Mouse (Mus musculus) liver, embryonic 12.5 days (tissue): ENCODE data around the gene Ctu1. TPM values are rescaled to one million over a fixed set of nuclear protein-coding genes. Genes with fewer than 3 reads are reported as not detected.
A peak's percentile ranks its signal among the peaks of the same experiment; 100 is the strongest.

ENCODE experiments used
- ATAC-seq: fragments of 200-750 bp; cut with Nextera tagmentation; 2 replicates; pipeline ENCODE4 v1.8.0; 2017; ENCODE audit warnings: moderate number of reproducible peaks, mild to moderate bottlenecking, moderate library complexity
- H3K27ac ChIP-seq: fragments of 300-500 bp; sonication (generic); 2 replicates; pipeline ENCODE4 v1.5.1; 2016; ENCODE audit warnings: mild to moderate bottlenecking
- H3K27me3 ChIP-seq: fragments of 300-500 bp; sonication (generic); replicated peaks from 2 replicates; pipeline ENCODE4 v1.6.1; 2016; ENCODE audit warnings: mild to moderate bottlenecking, moderate library complexity
- H3K36me3 ChIP-seq: fragments of 300-500 bp; sonication (generic); 2 replicates; pipeline ENCODE4 v1.6.1; 2016; ENCODE audit warnings: mild to moderate bottlenecking, moderate library complexity
- H3K4me1 ChIP-seq: fragments of 300-500 bp; sonication (generic); 2 replicates; pipeline ENCODE4 v1.6.1; 2016
- H3K4me2 ChIP-seq: fragments of 300-500 bp; sonication (generic); 2 replicates; pipeline ENCODE4 v1.6.1; 2016; ENCODE audit warnings: mild to moderate bottlenecking, moderate library complexity
- H3K4me3 ChIP-seq: fragments of 300-500 bp; sonication (generic); 2 replicates; pipeline ENCODE4 v1.5.1; 2016; ENCODE audit warnings: mild to moderate bottlenecking, moderate library complexity
- H3K9ac ChIP-seq: fragments of 300-500 bp; sonication (generic); 2 replicates; pipeline ENCODE4 v1.6.1; 2016; ENCODE audit warnings: mild to moderate bottlenecking, moderate library complexity
- H3K9me3 ChIP-seq: fragments of 300-500 bp; sonication (generic); replicated peaks from 2 replicates; pipeline ENCODE4 v1.6.1; 2016; ENCODE audit warnings: mild to moderate bottlenecking, moderate library complexity
- WGBS: fragments of 180-500 bp; shearing (Covaris S2); methylation state at CpG from one replicate; pipeline ENCODE4 v1.1.7; 2016; ENCODE audit not compliant: insufficient replicate concordance; 5-methylcytosine and 5-hydroxymethylcytosine counted together
- polyA plus RNA-seq: library from polyadenylated mRNA; unstranded; fragments of >200 nt; fragmentation: Nextera tagmentation; extraction: Ambion mirVana; gene quantifications from 2 replicates; pipeline ENCODE4 v1.2.1, GENCODE M21; 2016

The Ctu1 gene
- 5.9 and 8.0 TPM in 2 replicates for polyA plus RNA-seq

- Histone ChIP-seq H3K9me3 (no peaks in the 10 kb centered on the region), H3K9ac (peak within 1 kb of the TSS; percentile 80), H3K36me3 (peaks cover 31% of the 10 kb centered on the region), H3K4me3 (peak within 1 kb of the TSS; percentile 73), H3K27me3 (no peaks in the 10 kb centered on the region), H3K27ac (0 out of 2 replicates have a peak within 1 kb of the TSS, but pooled peaks have one; percentile 30), H3K4me1 (peaks cover 20% of the 10 kb centered on the region), H3K4me2 (peak within 1 kb of the TSS; percentile 78)
- WGBS = under 1% methylated on average over 26 of the region's 26 CpGs
- ATAC-seq = peak; percentile 92
Measured at GRCm38 (mm10) chr7:43671809-43672580, at the start of gene Ctu1. TSS of gene Ctu1 (plus strand) at chr7:43672016.

- no peaks in the 10 kb centered on the region for H3K4me1 ChIP-seq
- ATAC-seq = no peak
- no peak overlapping the region for H3K4me3 ChIP-seq
Measured at GRCm38 (mm10) chr7:43622927-43623326, 48.9 kb upstream of the Ctu1 start.

GRCm38 (mm10) chr7:43623819-43624218 is 48.0 kb upstream of the Ctu1 start:
- H3K9ac ChIP-seq = no peak overlapping the region
- WGBS = 33% methylated on average over 10 of the region's 10 CpGs
- no peak for ATAC-seq

More at GRCm38 (mm10) chr7:43622927-43623326, 48.9 kb upstream of the Ctu1 start:
- H3K36me3 ChIP-seq = no peaks in the 10 kb centered on the region
- WGBS = 50% methylated on average over 7 of the region's 7 CpGs
- H3K27ac ChIP-seq = no peak overlapping the region
- no peak overlapping the region for H3K9ac ChIP-seq
- no peaks in the 10 kb centered on the region for H3K9me3 ChIP-seq
- no peaks in the 10 kb centered on the region for H3K27me3 ChIP-seq
- H3K4me2 ChIP-seq = no peak overlapping the region

GRCm38 (mm10) chr7:43625065-43625464 is 46.8 kb upstream of the Ctu1 start:
- H3K4me1 ChIP-seq = no peaks in the 10 kb centered on the region
- 48% methylated on average over 3 of the region's 3 CpGs for WGBS
- ATAC-seq = no peak
- H3K9me3 ChIP-seq = no peaks in the 10 kb centered on the region
- H3K9ac ChIP-seq = no peak overlapping the region
- H3K36me3 ChIP-seq = no peaks in the 10 kb centered on the region
- no peak overlapping the region for H3K27ac ChIP-seq
- no peaks in the 10 kb centered on the region for H3K27me3 ChIP-seq
- no peak overlapping the region for H3K4me2 ChIP-seq
- no peak overlapping the region for H3K4me3 ChIP-seq

More at GRCm38 (mm10) chr7:43623819-43624218, 48.0 kb upstream of the Ctu1 start:
- Histone ChIP-seq H3K9me3 (no peaks in the 10 kb centered on the region), H3K4me1 (no peaks in the 10 kb centered on the region), H3K4me2 (no peak overlapping the region), H3K27me3 (no peaks in the 10 kb centered on the region), H3K36me3 (no peaks in the 10 kb centered on the region), H3K4me3 (no peak overlapping the region), H3K27ac (no peak overlapping the region)

GRCm38 (mm10) chr7:43625794-43626422 is 45.9 kb upstream of the Ctu1 start:
- no peak overlapping the region for H3K4me2 ChIP-seq
- WGBS = 58% methylated on average over 8 of the region's 8 CpGs
- no peaks in the 10 kb centered on the region for H3K36me3 ChIP-seq
- no peak overlapping the region for H3K27ac ChIP-seq
- no peaks in the 10 kb centered on the region for H3K9me3 ChIP-seq
- ATAC-seq = no peak
- no peaks in the 10 kb centered on the region for H3K4me1 ChIP-seq
- no peak overlapping the region for H3K9ac ChIP-seq
- no peaks in the 10 kb centered on the region for H3K27me3 ChIP-seq
- H3K4me3 ChIP-seq = no peak overlapping the region

GRCm38 (mm10) chr7:43633940-43634339 is 37.9 kb upstream of the Ctu1 start:
- no peaks in the 10 kb centered on the region for H3K9me3 ChIP-seq
- WGBS = 66% methylated on average over 4 of the region's 4 CpGs
- H3K27me3 ChIP-seq = no peaks in the 10 kb centered on the region
- no peak overlapping the region for H3K4me2 ChIP-seq
- no peak for ATAC-seq
- H3K9ac ChIP-seq = no peak overlapping the region
- no peaks in the 10 kb centered on the region for H3K36me3 ChIP-seq
- H3K27ac ChIP-seq = no peak overlapping the region
- H3K4me3 ChIP-seq = no peak overlapping the region
- no peaks in the 10 kb centered on the region for H3K4me1 ChIP-seq

GRCm38 (mm10) chr7:43634500-43634899 is 37.3 kb upstream of the Ctu1 start, which contains the start of gene Ceacam18:
TSS of gene Ceacam18 (plus strand) at chr7:43634707.
- Histone ChIP-seq H3K4me2 (no peak within 1 kb of the TSS), H3K4me1 (no peaks in the 10 kb centered on the region), H3K27ac (no peak within 1 kb of the TSS), H3K9ac (no peak within 1 kb of the TSS), H3K9me3 (no peaks in the 10 kb centered on the region), H3K36me3 (no peaks in the 10 kb centered on the region), H3K27me3 (no peaks in the 10 kb centered on the region), H3K4me3 (no peak within 1 kb of the TSS)
- WGBS = 40% methylated on average over 6 of the region's 6 CpGs
- no peak for ATAC-seq

- 33% methylated on average over 2 of the region's 2 CpGs for WGBS
- ATAC-seq = no peak
Measured at GRCm38 (mm10) chr7:43636194-43636593, 35.6 kb upstream of the Ctu1 start.

GRCm38 (mm10) chr7:43637118-43637517 is 34.7 kb upstream of the Ctu1 start:
- H3K36me3 ChIP-seq = no peaks in the 10 kb centered on the region
- H3K4me1 ChIP-seq = no peaks in the 10 kb centered on the region
- no peak for ATAC-seq
- H3K9me3 ChIP-seq = no peaks in the 10 kb centered on the region
- no peak overlapping the region for H3K4me2 ChIP-seq
- H3K27ac ChIP-seq = no peak overlapping the region
- H3K9ac ChIP-seq = no peak overlapping the region
- 63% methylated on average over 1 of the region's 1 CpGs for WGBS
- H3K27me3 ChIP-seq = no peaks in the 10 kb centered on the region
- no peak overlapping the region for H3K4me3 ChIP-seq

More at GRCm38 (mm10) chr7:43636194-43636593, 35.6 kb upstream of the Ctu1 start:
- H3K4me2 ChIP-seq = no peak overlapping the region
- no peak overlapping the region for H3K9ac ChIP-seq
- H3K9me3 ChIP-seq = no peaks in the 10 kb centered on the region
- H3K4me3 ChIP-seq = no peak overlapping the region
- no peaks in the 10 kb centered on the region for H3K4me1 ChIP-seq
- no peaks in the 10 kb centered on the region for H3K36me3 ChIP-seq
- no peaks in the 10 kb centered on the region for H3K27me3 ChIP-seq
- no peak overlapping the region for H3K27ac ChIP-seq

GRCm38 (mm10) chr7:43642587-43642986 is 29.2 kb upstream of the Ctu1 start:
- no peaks in the 10 kb centered on the region for H3K9me3 ChIP-seq
- WGBS = 47% methylated on average over 5 of the region's 5 CpGs
- no peak overlapping the region for H3K4me2 ChIP-seq
- ATAC-seq = no peak
- H3K4me3 ChIP-seq = no peak overlapping the region
- no peaks in the 10 kb centered on the region for H3K4me1 ChIP-seq
- no peak overlapping the region for H3K9ac ChIP-seq
- H3K27ac ChIP-seq = no peak overlapping the region
- H3K27me3 ChIP-seq = no peaks in the 10 kb centered on the region
- no peaks in the 10 kb centered on the region for H3K36me3 ChIP-seq

- WGBS = 58% methylated on average over 17 of the region's 17 CpGs
- Histone ChIP-seq H3K27me3 (no peaks in the 10 kb centered on the region), H3K9ac (no peak overlapping the region), H3K4me3 (no peak overlapping the region), H3K36me3 (no peaks in the 10 kb centered on the region), H3K4me2 (no peak overlapping the region), H3K9me3 (no peaks in the 10 kb centered on the region), H3K27ac (no peak overlapping the region), H3K4me1 (no peaks in the 10 kb centered on the region)
- no peak for ATAC-seq
Measured at GRCm38 (mm10) chr7:43643046-43643652, 28.7 kb upstream of the Ctu1 start.

GRCm38 (mm10) chr7:43652683-43653082 is 19.1 kb upstream of the Ctu1 start:
- no peaks in the 10 kb centered on the region for H3K4me1 ChIP-seq
- no peak overlapping the region for H3K9ac ChIP-seq
- H3K27me3 ChIP-seq = no peaks in the 10 kb centered on the region
- no peak for ATAC-seq
- H3K27ac ChIP-seq = no peak overlapping the region
- H3K4me2 ChIP-seq = no peak overlapping the region
- H3K4me3 ChIP-seq = no peak overlapping the region
- H3K36me3 ChIP-seq = no peaks in the 10 kb centered on the region
- 77% methylated on average over 6 of the region's 6 CpGs for WGBS
- H3K9me3 ChIP-seq = no peaks in the 10 kb centered on the region; the same call in 1 of the 2 replicates
